Mouse (Mus musculus) liver, embryonic 15.5 days (tissue): ENCODE data around the gene Fam187a. TPM values are rescaled to one million over a fixed set of nuclear protein-coding genes. Genes with fewer than 3 reads are reported as not detected.

ENCODE experiments used
- ATAC-seq: fragments of 200-750 bp; cut with Nextera tagmentation; 2 replicates; pipeline ENCODE4 v1.8.0; 2017; ENCODE audit warnings: moderate number of reproducible peaks, mild to moderate bottlenecking, moderate library complexity; ENCODE audit not compliant: insufficient read depth
- H3K27ac ChIP-seq: fragments of 300-500 bp; sonication (generic); replicated peaks from 2 replicates; pipeline ENCODE4 v1.5.1; 2015; ENCODE audit warnings: mild to moderate bottlenecking, inconsistent platforms
- H3K27me3 ChIP-seq: fragments of 300-500 bp; sonication (generic); 2 replicates; pipeline ENCODE4 v1.6.1; 2015; ENCODE audit warnings: mild to moderate bottlenecking, inconsistent platforms
- H3K36me3 ChIP-seq: fragments of 300-500 bp; sonication (generic); replicated peaks from 2 replicates; pipeline ENCODE4 v1.6.1; 2015; ENCODE audit warnings: moderate library complexity, mild to moderate bottlenecking, inconsistent platforms
- H3K4me1 ChIP-seq: fragments of 300-500 bp; sonication (generic); replicated peaks from 2 replicates; pipeline ENCODE4 v1.6.1; 2015; ENCODE audit warnings: inconsistent platforms
- H3K4me2 ChIP-seq: fragments of 300-500 bp; sonication (generic); 2 replicates; pipeline ENCODE4 v1.6.1; 2015; ENCODE audit warnings: moderate library complexity, mild to moderate bottlenecking, inconsistent platforms
- H3K4me3 ChIP-seq: fragments of 300-500 bp; sonication (generic); replicated peaks from 2 replicates; pipeline ENCODE4 v1.5.1; 2015; ENCODE audit warnings: mild to moderate bottlenecking, inconsistent platforms
- H3K9ac ChIP-seq: fragments of 300-500 bp; sonication (generic); 2 replicates; pipeline ENCODE4 v1.6.1; 2015; ENCODE audit warnings: moderate library complexity, mild to moderate bottlenecking, inconsistent platforms
- H3K9me3 ChIP-seq: fragments of 300-500 bp; sonication (generic); replicated peaks from 2 replicates; pipeline ENCODE4 v1.6.1; 2016; ENCODE audit warnings: inconsistent platforms
- WGBS: fragments of 180-500 bp; shearing (Covaris S2); methylation state at CpG from one replicate; pipeline ENCODE4 v1.1.7; 2015; ENCODE audit warnings: mixed read lengths; ENCODE audit not compliant: insufficient replicate concordance; 5-methylcytosine and 5-hydroxymethylcytosine counted together
- polyA plus RNA-seq: library from polyadenylated mRNA; unstranded; fragments of >200 nt; fragmentation: Nextera tagmentation; extraction: Ambion mirVana; gene quantifications from 2 replicates; pipeline ENCODE4 v1.2.1, GENCODE M21; 2015

Gene Fam187a
- polyA plus RNA-seq, 1 experiment from 2014 or later: not detected

DNA sequence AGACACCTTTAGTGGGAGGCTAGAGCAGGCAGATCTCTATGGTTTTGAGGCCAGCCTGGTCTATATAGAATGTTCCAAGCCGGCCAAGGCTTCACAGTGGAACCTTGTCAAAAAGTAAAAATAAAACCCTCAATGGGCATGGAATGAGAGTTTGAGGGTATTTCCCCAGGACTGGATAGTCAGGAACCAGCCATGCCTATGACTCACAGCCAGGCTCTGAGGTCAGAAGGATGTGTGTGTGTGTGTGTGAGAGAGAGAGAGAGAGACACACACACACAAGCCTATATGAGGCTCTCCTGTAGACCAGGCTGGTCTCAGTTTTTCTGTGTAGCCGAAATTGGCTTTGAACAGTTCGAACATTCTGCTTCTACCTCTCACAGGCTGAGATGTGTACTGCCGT, 9.7 kb downstream of the Fam187a start:
- H3K4me1 ChIP-seq: peaks cover 76% of the 10 kb centered on the region
- H3K36me3 ChIP-seq: no peaks in the 10 kb centered on the region
- peak overlapping the region; percentile 94 for H3K27ac ChIP-seq
- peaks cover 54% of the 10 kb centered on the region for H3K27me3 ChIP-seq
- H3K9me3 ChIP-seq: no peaks in the 10 kb centered on the region
- peak overlapping the region; percentile 88 for H3K4me2 ChIP-seq
- ATAC-seq: no peak
- WGBS: 73% methylated on average over 4 of the region's 4 CpGs
- H3K9ac ChIP-seq: peak overlapping the region; percentile 77
- peak overlapping the region; percentile 63 for H3K4me3 ChIP-seq

GRCm38 (mm10) chr11:102895779-102896178, 10.8 kb downstream of the Fam187a start:
- H3K9ac ChIP-seq: peak overlapping the region; percentile 77
- ATAC-seq: peak; percentile 98
- H3K4me2 ChIP-seq: peak overlapping the region; percentile 88
- H3K27me3 ChIP-seq: peaks cover 56% of the 10 kb centered on the region
- H3K9me3 ChIP-seq: no peaks in the 10 kb centered on the region
- WGBS: 22% methylated on average over 9 of the region's 9 CpGs
- peaks cover 71% of the 10 kb centered on the region for H3K4me1 ChIP-seq
- peak overlapping the region; percentile 63 for H3K4me3 ChIP-seq
- H3K36me3 ChIP-seq: no peaks in the 10 kb centered on the region
- H3K27ac ChIP-seq: peak overlapping the region; percentile 94

DNA sequence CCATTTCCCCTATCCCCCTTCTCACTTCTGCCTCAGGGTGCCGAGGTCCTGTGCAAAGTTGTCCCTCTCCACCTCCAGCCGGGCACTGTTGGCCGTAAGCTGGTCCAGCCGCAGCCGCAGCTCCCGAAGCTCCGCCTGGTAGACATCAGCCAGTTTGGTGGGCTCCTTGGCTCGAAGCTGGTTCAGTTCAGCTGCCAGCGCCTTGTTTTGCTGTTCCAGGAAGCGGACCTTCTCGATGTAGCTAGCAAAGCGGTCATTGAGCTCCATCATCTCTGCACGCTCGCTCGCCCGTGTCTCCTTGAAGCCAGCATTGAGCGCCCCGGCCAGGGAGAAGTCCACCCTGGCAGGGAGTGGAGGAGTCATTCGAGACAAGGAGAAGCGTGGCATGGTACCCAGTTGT, 11.7 kb downstream of the Fam187a start:
- Histone ChIP-seq H3K4me3 (no peak overlapping the region), H3K9me3 (no peaks in the 10 kb centered on the region), H3K36me3 (no peaks in the 10 kb centered on the region), H3K27ac (peak overlapping the region; percentile 94), H3K4me1 (peaks cover 67% of the 10 kb centered on the region), H3K4me2 (no peak overlapping the region), H3K27me3 (peaks cover 54% of the 10 kb centered on the region), H3K9ac (peak overlapping the region; percentile 44)
- WGBS: 78% methylated on average over 20 of the region's 20 CpGs
- no peak for ATAC-seq

- Histone ChIP-seq H3K4me3 (no peak overlapping the region), H3K27ac (no peak overlapping the region), H3K36me3 (no peaks in the 10 kb centered on the region), H3K4me2 (no peak overlapping the region), H3K4me1 (peaks cover 50% of the 10 kb centered on the region), H3K9ac (no peak overlapping the region), H3K9me3 (no peaks in the 10 kb centered on the region), H3K27me3 (peaks cover 42% of the 10 kb centered on the region)
- no peak for ATAC-seq
- 76% methylated on average over 9 of the region's 9 CpGs for WGBS
Measured at GRCm38 (mm10) chr11:102898408-102898807, 13.4 kb downstream of the Fam187a start.

GRCm38 (mm10) chr11:102900763-102901162, 15.8 kb downstream of the Fam187a start, which contains the start of gene Gfap:
TSS of gene Gfap (minus strand) at chr11:102900912.
- Histone ChIP-seq H3K4me1 (peaks cover 26% of the 10 kb centered on the region), H3K36me3 (peaks cover 21% of the 10 kb centered on the region), H3K9ac (no peak within 1 kb of the TSS), H3K27me3 (peaks cover 38% of the 10 kb centered on the region), H3K4me2 (no peak within 1 kb of the TSS), H3K27ac (no peak within 1 kb of the TSS), H3K4me3 (no peak within 1 kb of the TSS), H3K9me3 (no peaks in the 10 kb centered on the region)
- ATAC-seq: no peak
- 6% methylated on average over 7 of the region's 7 CpGs for WGBS

GRCm38 (mm10) chr11:102901199-102901598, 16.2 kb downstream of the Fam187a start:
- 41% methylated on average over 4 of the region's 4 CpGs for WGBS
- Histone ChIP-seq H3K9ac (no peak overlapping the region), H3K4me3 (no peak overlapping the region), H3K4me1 (peaks cover 23% of the 10 kb centered on the region), H3K36me3 (peaks cover 25% of the 10 kb centered on the region), H3K4me2 (no peak overlapping the region), H3K9me3 (no peaks in the 10 kb centered on the region), H3K27me3 (peaks cover 34% of the 10 kb centered on the region), H3K27ac (no peak overlapping the region)
- no peak for ATAC-seq

DNA sequence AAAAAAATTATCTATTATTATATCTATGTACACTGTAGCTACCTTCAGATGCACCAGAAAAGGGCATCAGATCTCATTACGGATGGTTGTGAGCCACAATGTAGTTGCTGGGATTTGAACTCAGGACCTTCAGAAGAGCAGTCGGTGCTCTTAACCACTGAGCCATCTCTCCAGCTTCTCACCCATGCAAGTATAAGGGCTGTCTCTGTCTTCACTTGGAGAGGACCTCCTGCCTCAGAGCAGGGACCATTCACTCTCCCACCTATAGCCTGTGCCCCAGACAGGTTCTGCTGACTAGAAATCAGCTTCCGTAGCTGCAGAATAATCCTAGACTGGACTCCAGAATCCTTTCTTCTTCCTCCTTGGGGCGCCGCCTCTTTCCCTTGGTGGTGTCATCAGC, 17.1 kb downstream of the Fam187a start:
- peaks cover 14% of the 10 kb centered on the region for H3K4me1 ChIP-seq
- peaks cover 25% of the 10 kb centered on the region for H3K27me3 ChIP-seq
- H3K9me3 ChIP-seq: no peaks in the 10 kb centered on the region
- no peak overlapping the region for H3K4me2 ChIP-seq
- no peak for ATAC-seq
- 71% methylated on average over 5 of the region's 5 CpGs for WGBS
- H3K9ac ChIP-seq: no peak overlapping the region
- no peak overlapping the region for H3K4me3 ChIP-seq
- H3K27ac ChIP-seq: no peak overlapping the region
- H3K36me3 ChIP-seq: peaks cover 34% of the 10 kb centered on the region

DNA sequence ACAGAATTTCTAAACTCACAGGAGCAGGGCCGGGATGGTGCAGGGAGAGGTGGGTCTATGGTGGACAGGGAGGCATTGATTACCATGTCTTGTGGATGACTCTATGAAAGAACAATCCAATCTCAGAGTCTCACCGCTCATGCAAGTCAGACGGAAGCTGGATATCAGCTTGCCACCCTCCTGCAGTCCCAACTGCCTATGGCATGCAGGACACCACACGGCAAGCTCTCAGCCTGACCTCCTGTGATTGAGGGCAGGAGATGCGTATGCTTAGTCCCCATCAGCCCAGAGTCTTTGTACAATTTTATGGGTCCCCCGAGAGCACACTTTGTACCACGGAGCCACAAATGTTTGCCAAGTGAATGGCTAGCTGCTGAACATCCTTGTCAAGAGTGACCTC, 18.7 kb downstream of the Fam187a start:
- no peak overlapping the region for H3K4me2 ChIP-seq
- 0 out of 2 replicates have a peak, but pooled peaks cover 17% of the 10 kb centered on the region for H3K27me3 ChIP-seq
- H3K9ac ChIP-seq: no peak overlapping the region
- no peak overlapping the region for H3K27ac ChIP-seq
- ATAC-seq: no peak
- WGBS: 81% methylated on average over 7 of the region's 7 CpGs
- H3K9me3 ChIP-seq: no peaks in the 10 kb centered on the region
- peaks cover 8% of the 10 kb centered on the region; the same call in 1 of the 2 replicates for H3K4me1 ChIP-seq
- no peak overlapping the region for H3K4me3 ChIP-seq
- H3K36me3 ChIP-seq: peaks cover 50% of the 10 kb centered on the region

GRCm38 (mm10) chr11:102911376-102911775, 26.4 kb downstream of the Fam187a start:
- Histone ChIP-seq H3K9me3 (no peaks in the 10 kb centered on the region), H3K36me3 (peaks cover 99% of the 10 kb centered on the region), H3K27ac (no peak overlapping the region), H3K27me3 (no peaks in the 10 kb centered on the region), H3K9ac (no peak overlapping the region), H3K4me1 (no peaks in the 10 kb centered on the region), H3K4me2 (no peak overlapping the region), H3K4me3 (no peak overlapping the region)
- no peak for ATAC-seq
- 79% methylated on average over 7 of the region's 7 CpGs for WGBS

GRCm38 (mm10) chr11:102915380-102915779, 30.4 kb downstream of the Fam187a start:
- Histone ChIP-seq H3K4me2 (no peak overlapping the region), H3K36me3 (peaks cover 94% of the 10 kb centered on the region), H3K9ac (no peak overlapping the region), H3K9me3 (no peaks in the 10 kb centered on the region), H3K27me3 (no peaks in the 10 kb centered on the region), H3K27ac (no peak overlapping the region), H3K4me1 (no peaks in the 10 kb centered on the region; the same call in 1 of the 2 replicates), H3K4me3 (no peak overlapping the region)
- no peak for ATAC-seq
- WGBS: 90% methylated on average over 9 of the region's 9 CpGs

- Histone ChIP-seq H3K9me3 (no peaks in the 10 kb centered on the region), H3K27me3 (no peaks in the 10 kb centered on the region), H3K4me1 (peaks cover 22% of the 10 kb centered on the region), H3K27ac (no peak overlapping the region), H3K4me3 (no peak overlapping the region), H3K4me2 (no peak overlapping the region), H3K36me3 (peaks cover 95% of the 10 kb centered on the region), H3K9ac (no peak overlapping the region)
- WGBS: 83% methylated on average over 4 of the region's 4 CpGs
- no peak for ATAC-seq
Measured at GRCm38 (mm10) chr11:102918077-102918476, 33.1 kb downstream of the Fam187a start.

GRCm38 (mm10) chr11:102921491-102921890, 36.5 kb downstream of the Fam187a start:
- Histone ChIP-seq H3K27ac (no peak overlapping the region), H3K4me2 (peak overlapping the region; percentile 70; the same call in 1 of the 2 replicates)

More at GRCm38 (mm10) chr11:102921491-102921890, 36.5 kb downstream of the Fam187a start:
- Histone ChIP-seq H3K36me3 (peaks cover 61% of the 10 kb centered on the region), H3K9me3 (no peaks in the 10 kb centered on the region), H3K9ac (no peak overlapping the region), H3K27me3 (no peaks in the 10 kb centered on the region), H3K4me3 (no peak overlapping the region), H3K4me1 (peaks cover 38% of the 10 kb centered on the region)
- 88% methylated on average over 6 of the region's 6 CpGs for WGBS
- no peak for ATAC-seq
